26 mouse cellular contexts compared by ENCODE assay signal in genomic region chr12:4544400-4544919, GRCm38 (mm10). TPM values are rescaled to one million over a fixed set of nuclear protein-coding genes. Genes with fewer than 3 reads are reported as not detected.
DNase-seq lines count a peak whose midpoint lies in the region; ATAC-seq and TF ChIP-seq lines count a peak whose summit lies in the region.
"Had no signal": no experiment of that assay in that cellular context is flagged by ENCODE, and none has a peak within 500 bp of the region (broad histone marks: within the 10 kb centered on the region; RNA-seq: fewer than 3 reads in every experiment).

No protein-coding gene starts in this region.

- H3K9me3 ChIP-seq in liver, embryonic 15.5 days (replicated peaks), result no peaks in the 10 kb centered on the region
- no peaks in the 10 kb centered on the region for H3K9me3 ChIP-seq in liver, embryonic 12.5 days (replicated peaks)
- no peaks in the 10 kb centered on the region for H3K9me3 ChIP-seq in midbrain, postnatal 0 days (ENCODE audit: low read length)
- no peaks in the 10 kb centered on the region for H3K9me3 ChIP-seq in embryonic facial prominence, embryonic 10.5 days
- H3K9me3 ChIP-seq: embryonic facial prominence, embryonic 13.5 days; forebrain, embryonic 13.5 days; heart, embryonic 15.5 days; hindbrain, embryonic 10.5 days had no signal

- H3K4me3 ChIP-seq in liver, embryonic 15.5 days (replicated peaks), result no peak overlapping the region
- H3K4me3 ChIP-seq in liver, embryonic 12.5 days, result no peak overlapping the region
- H3K4me3 ChIP-seq in bone marrow macrophage, adult 2 months (ENCODE audit: insufficient read depth, low read length), result no peak overlapping the region
- no peak overlapping the region for H3K4me3 ChIP-seq in midbrain, postnatal 0 days (ENCODE audit: low read depth, low read length)
- no peak overlapping the region for H3K4me3 ChIP-seq in embryonic facial prominence, embryonic 10.5 days
- H3K4me3 ChIP-seq: embryonic facial prominence, embryonic 13.5 days; forebrain, embryonic 13.5 days; heart, adult 2 months; heart, embryonic 15.5 days; hindbrain, embryonic 10.5 days had no signal

- H3K36me3 ChIP-seq in liver, embryonic 15.5 days (replicated peaks), result no peaks in the 10 kb centered on the region
- H3K36me3 ChIP-seq in liver, embryonic 12.5 days, result no peaks in the 10 kb centered on the region
- no peaks in the 10 kb centered on the region for H3K36me3 ChIP-seq in midbrain, postnatal 0 days (ENCODE audit: insufficient read depth, low read length)
- H3K36me3 ChIP-seq in embryonic facial prominence, embryonic 10.5 days (replicated peaks), result no peaks in the 10 kb centered on the region
- H3K36me3 ChIP-seq: embryonic facial prominence, embryonic 13.5 days; heart, embryonic 15.5 days; hindbrain, embryonic 10.5 days had no signal

- H3K4me1 ChIP-seq in liver, embryonic 15.5 days (replicated peaks), result 0 out of 2 replicates have a peak, but pooled peaks cover 3% of the 10 kb centered on the region
- H3K4me1 ChIP-seq in liver, embryonic 12.5 days, result no peaks in the 10 kb centered on the region
- peaks cover 17% of the 10 kb centered on the region for H3K4me1 ChIP-seq in bone marrow macrophage, adult 2 months (ENCODE audit: control insufficient read depth, insufficient read depth, low read length)
- no peaks in the 10 kb centered on the region for H3K4me1 ChIP-seq in midbrain, postnatal 0 days (ENCODE audit: insufficient read depth, low read length)
- 0 out of 2 replicates have a peak, but pooled peaks cover 4% of the 10 kb centered on the region for H3K4me1 ChIP-seq in embryonic facial prominence, embryonic 10.5 days
- H3K4me1 ChIP-seq: forebrain, embryonic 13.5 days had no signal

- no peak overlapping the region for H3K4me2 ChIP-seq in liver, embryonic 15.5 days
- no peak overlapping the region for H3K4me2 ChIP-seq in liver, embryonic 12.5 days
- H3K4me2 ChIP-seq in midbrain, postnatal 0 days (ENCODE audit: low read depth, low read length, poor library complexity, severe bottlenecking), result no peak overlapping the region
- H3K4me2 ChIP-seq: embryonic facial prominence, embryonic 13.5 days; forebrain, embryonic 13.5 days; heart, embryonic 11.5 days; heart, embryonic 15.5 days; hindbrain, embryonic 14.5 days had no signal

- H3K27me3 ChIP-seq in liver, embryonic 15.5 days, result peaks cover 2% of the 10 kb centered on the region; the same call in 1 of the 2 replicates
- peaks cover 4% of the 10 kb centered on the region for H3K27me3 ChIP-seq in liver, embryonic 12.5 days (replicated peaks)
- no peaks in the 10 kb centered on the region for H3K27me3 ChIP-seq in midbrain, postnatal 0 days (ENCODE audit: insufficient read depth, low read length)
- H3K27me3 ChIP-seq in embryonic facial prominence, embryonic 10.5 days (replicated peaks; ENCODE audit: low read depth, poor library complexity, severe bottlenecking), result no peaks in the 10 kb centered on the region
- H3K27me3 ChIP-seq: embryonic facial prominence, embryonic 13.5 days; forebrain, embryonic 13.5 days; heart, embryonic 15.5 days had no signal

- peak; percentile 58 for DNase-seq in 416B (ENCODE audit: low read depth)
- no peak for DNase-seq in midbrain, postnatal 0 days (ENCODE audit: low spot score)
- no peak for DNase-seq in embryonic facial prominence, embryonic 10.5 days (ENCODE audit: low spot score)
- DNase-seq: adrenal gland, adult 2 months; adrenal gland, postnatal 25 days; cerebellum, adult 11 months; cerebellum, adult 8-10 months; cerebellum, postnatal 25 days; forebrain, postnatal 0 days; gastrocnemius, postnatal 36 days; heart, adult 2 months had no signal

- H3K9ac ChIP-seq in liver, embryonic 15.5 days, result no peak overlapping the region
- no peak overlapping the region for H3K9ac ChIP-seq in liver, embryonic 12.5 days
- H3K9ac ChIP-seq in midbrain, postnatal 0 days (replicated peaks; ENCODE audit: low read length, poor library complexity, severe bottlenecking), result no peak overlapping the region
- H3K9ac ChIP-seq: embryonic facial prominence, embryonic 13.5 days; forebrain, embryonic 13.5 days; forebrain, postnatal 0 days; heart, embryonic 15.5 days; hindbrain, embryonic 14.5 days had no signal

- H3K27ac ChIP-seq in liver, embryonic 15.5 days (replicated peaks), result 0 out of 2 replicates have a peak overlapping the region, but pooled peaks have one; percentile 24
- no peak overlapping the region for H3K27ac ChIP-seq in liver, embryonic 12.5 days
- H3K27ac ChIP-seq in bone marrow macrophage, adult 2 months (ENCODE audit: insufficient read depth, low read depth, low read length), result peak overlapping the region; percentile 46
- H3K27ac ChIP-seq in midbrain, postnatal 0 days (ENCODE audit: low read depth, low read length), result no peak overlapping the region
- no peak overlapping the region for H3K27ac ChIP-seq in embryonic facial prominence, embryonic 10.5 days (replicated peaks)
- H3K27ac ChIP-seq: embryonic facial prominence, embryonic 13.5 days; forebrain, embryonic 13.5 days; heart, adult 2 months; heart, embryonic 15.5 days; hindbrain, embryonic 10.5 days; hindbrain, embryonic 14.5 days had no signal

- no peak for ATAC-seq in liver, embryonic 15.5 days (ENCODE audit: insufficient read depth)
- no peak for ATAC-seq in liver, embryonic 12.5 days
- ATAC-seq in megakaryocyte progenitor cell, adult 5-6 weeks (replicated peaks; ENCODE audit: poor library complexity), result peak; percentile 65
- no peak for ATAC-seq in midbrain, postnatal 0 days (ENCODE audit: low FRiP score)
- ATAC-seq: forebrain, embryonic 13.5 days; forebrain, postnatal 0 days had no signal

- no peak for TF ChIP-seq POLR2A in bone marrow macrophage, adult 2 months (IDR thresholded peaks at IDR 0.05; ENCODE audit: borderline replicate concordance, low read depth, low read length)

- TF ChIP-seq CTCF in bone marrow macrophage, adult 2 months (IDR thresholded peaks at IDR 0.05; ENCODE audit: low read depth, low read length), result no peak
- no peak for TF ChIP-seq CTCF in midbrain, postnatal 0 days (IDR thresholded peaks at IDR 0.05)

- WGBS in liver, embryonic 15.5 days (ENCODE audit: insufficient replicate concordance), result 75% methylated on average over 5 of the region's 5 CpGs
- WGBS in liver, embryonic 12.5 days (ENCODE audit: insufficient replicate concordance), result 72% methylated on average over 5 of the region's 5 CpGs
- WGBS in midbrain, postnatal 0 days, result 93% methylated on average over 5 of the region's 5 CpGs
- 89% methylated on average over 5 of the region's 5 CpGs for WGBS in embryonic facial prominence, embryonic 10.5 days

RNA-seq across cellular contexts. Expression of gene Itsn2, which starts 48.0 kb away (rescaled TPM):
- polyA plus RNA-seq in liver, embryonic 15.5 days (2015; fragmentation: Nextera tagmentation; extraction: Ambion mirVana), result 19.9 and 20.5 TPM in 2 replicates
- 34.3 and 35.4 TPM in 2 replicates for polyA plus RNA-seq in liver, embryonic 12.5 days (2016; fragmentation: Nextera tagmentation; extraction: Ambion mirVana)
- polyA plus RNA-seq in bone marrow macrophage, adult 2 months (2012; ENCODE audit: insufficient read depth, insufficient read length, missing spikeins), result 112 and 119 TPM in 2 replicates
- total RNA-seq in megakaryocyte progenitor cell, adult 5-6 weeks (2015), result 78.3 and 94.5 TPM in 2 replicates
- 123 and 143 TPM in 2 replicates for total RNA-seq in megakaryocyte progenitor cell, adult 5-6 weeks (2017)
- total RNA-seq in midbrain, postnatal 0 days (2014; rRNA removed), result 23.4 and 27.1 TPM in 2 replicates
- 19.7 and 20.6 TPM in 2 replicates for polyA plus RNA-seq in midbrain, postnatal 0 days (2015; fragmentation: Nextera tagmentation; extraction: Ambion mirVana)
- polyA plus RNA-seq in embryonic facial prominence, embryonic 10.5 days (2016; fragmentation: Nextera tagmentation; extraction: Ambion mirVana), result 17.6 and 17.9 TPM in 2 replicates

RNA-seq across cellular contexts. Expression of gene Gm3625, which starts 48.3 kb away (rescaled TPM):
- polyA plus RNA-seq in liver, embryonic 15.5 days (2015; fragmentation: Nextera tagmentation; extraction: Ambion mirVana), result not detected in 2 replicates
- polyA plus RNA-seq in liver, embryonic 12.5 days (2016; fragmentation: Nextera tagmentation; extraction: Ambion mirVana), result not detected in 2 replicates
- polyA plus RNA-seq in bone marrow macrophage, adult 2 months (2012; ENCODE audit: insufficient read depth, insufficient read length, missing spikeins), result not detected in 2 replicates
- total RNA-seq in megakaryocyte progenitor cell, adult 5-6 weeks (2015), result not detected in 2 replicates
- not detected in 2 replicates for total RNA-seq in megakaryocyte progenitor cell, adult 5-6 weeks (2017)
- total RNA-seq in midbrain, postnatal 0 days (2014; rRNA removed), result not detected in 2 replicates
- not detected in 2 replicates for polyA plus RNA-seq in midbrain, postnatal 0 days (2015; fragmentation: Nextera tagmentation; extraction: Ambion mirVana)
- polyA plus RNA-seq in embryonic facial prominence, embryonic 10.5 days (2016; fragmentation: Nextera tagmentation; extraction: Ambion mirVana), result not detected in 2 replicates
- total RNA-seq: adrenal gland, adult 2 months; adrenal gland, postnatal 25 days; ES-E14; forebrain, postnatal 0 days; gastrocnemius, adult 18-20 months; gastrocnemius, postnatal 36 days; heart, adult 2 months; heart, postnatal 25 days had no signal
- polyA plus RNA-seq: adrenal gland, adult 2 months; brain, embryonic 14.5 days; cortical plate, adult 2 months; embryonic facial prominence, embryonic 13.5 days; forebrain, embryonic 13.5 days; forebrain, postnatal 0 days; heart, adult 2 months; heart, embryonic 11.5 days; heart, embryonic 15.5 days; hindbrain, embryonic 10.5 days; hindbrain, embryonic 14.5 days had no signal

Comparison
In these comparisons a context has a peak if more than half of its experiments do, and no peak if none do; other contexts are left out.
1. H3K27ac ChIP-seq: peak in liver, embryonic 15.5 days (single experiment) and bone marrow macrophage, adult 2 months (single experiment); none in liver, embryonic 12.5 days (single experiment), midbrain, postnatal 0 days (single experiment) and embryonic facial prominence, embryonic 10.5 days (single experiment).